Mouse (Mus musculus): ENCODE data around the gene Cnp. TPM values are rescaled to one million over a fixed set of nuclear protein-coding genes. Genes with fewer than 3 reads are reported as not detected.

Gene Cnp
- polyA plus RNA-seq, 2 experiments, result 15.9 to 21.3 TPM

DNA sequence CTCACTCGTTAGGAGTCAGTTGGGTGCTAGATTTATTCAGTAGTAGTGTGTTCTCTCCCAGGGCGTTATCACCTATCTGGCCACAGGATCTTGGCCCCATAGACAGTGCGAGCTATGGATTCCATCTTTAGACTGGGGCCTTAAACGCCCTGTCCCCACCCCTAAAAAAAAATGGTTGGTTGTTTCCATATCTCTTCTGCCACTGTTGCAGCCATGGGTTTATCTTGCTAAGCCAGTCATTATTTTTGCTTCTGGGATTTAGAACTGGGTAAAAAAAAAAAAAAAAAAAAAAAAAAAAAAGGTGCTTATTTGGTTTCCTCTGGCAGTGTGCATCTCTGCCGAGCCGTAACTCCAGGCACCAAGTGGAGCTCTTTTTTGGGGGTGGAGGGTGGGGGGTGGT lies 10.0 kb upstream of the Cnp start:
- no peak overlapping the region for H3K4me3 ChIP-seq (replicated peaks; ENCODE audit: low read length)
- ATAC-seq (ENCODE audit: low FRiP score, low read depth), result no peak
- 84% methylated on average over 6 of the region's 6 CpGs for WGBS

DNA sequence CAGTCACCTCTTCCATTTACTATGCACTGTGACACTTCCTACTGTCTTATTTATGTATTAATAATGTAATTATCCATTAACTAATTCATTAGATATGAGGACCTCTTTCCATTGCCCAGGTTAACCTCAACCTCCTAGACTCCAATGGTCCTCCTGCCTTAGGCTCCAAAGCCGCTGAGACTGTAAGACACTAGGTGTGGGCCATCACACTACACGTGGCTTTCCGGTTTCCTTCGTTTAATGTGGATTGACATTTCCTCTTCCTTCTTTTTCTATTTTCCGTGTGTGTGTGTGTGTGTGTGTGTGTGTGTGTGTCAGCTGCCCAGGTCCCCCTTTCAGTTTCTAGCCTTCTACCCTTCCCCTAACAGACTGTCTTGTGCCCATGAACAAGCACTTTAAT lies 7.5 kb upstream of the Cnp start:
- H3K27me3 ChIP-seq (ENCODE audit: control insufficient read depth, insufficient read depth, low read length), result peaks cover 6% of the 10 kb centered on the region; the same call in 1 of the 2 replicates
- H3K4me2 ChIP-seq (replicated peaks; ENCODE audit: low read depth, low read length, severe bottlenecking), result no peak overlapping the region
- H3K9me3 ChIP-seq (ENCODE audit: control insufficient read depth, low read length), result no peaks in the 10 kb centered on the region
- no peak overlapping the region for H3K4me3 ChIP-seq (replicated peaks; ENCODE audit: low read length)
- TF ChIP-seq POLR2A (IDR thresholded peaks at IDR 0.05; ENCODE audit: borderline replicate concordance, extremely low read depth, insufficient read depth, insufficient read length), result no peak
- H3K9ac ChIP-seq (ENCODE audit: low read depth, low read length, severe bottlenecking), result no peak overlapping the region
- ATAC-seq (ENCODE audit: low FRiP score, low read depth), result no peak
- DNase-seq (ENCODE audit: low spot score), result no peak
- H3K36me3 ChIP-seq (ENCODE audit: control insufficient read depth, insufficient read depth, low read length), result no peaks in the 10 kb centered on the region
- 81% methylated on average over 5 of the region's 5 CpGs for WGBS
- no peak overlapping the region for H3K27ac ChIP-seq (replicated peaks; ENCODE audit: low read depth, low read length)
- H3K4me1 ChIP-seq (ENCODE audit: control insufficient read depth, insufficient read depth, low read length), result 0 out of 2 replicates have a peak, but pooled peaks cover 4% of the 10 kb centered on the region

More for the DNA sequence above, 10.0 kb upstream of the Cnp start:
- Histone ChIP-seq H3K9ac (ENCODE audit: low read depth, low read length, severe bottlenecking) (no peak overlapping the region), H3K27ac (replicated peaks; ENCODE audit: low read depth, low read length) (no peak overlapping the region), H3K4me2 (replicated peaks; ENCODE audit: low read depth, low read length, severe bottlenecking) (no peak overlapping the region), H3K36me3 (ENCODE audit: control insufficient read depth, insufficient read depth, low read length) (no peaks in the 10 kb centered on the region), H3K4me1 (ENCODE audit: control insufficient read depth, insufficient read depth, low read length) (no peaks in the 10 kb centered on the region), H3K27me3 (ENCODE audit: control insufficient read depth, insufficient read depth, low read length) (no peaks in the 10 kb centered on the region), H3K9me3 (ENCODE audit: control insufficient read depth, low read length) (no peaks in the 10 kb centered on the region)
- DNase-seq (ENCODE audit: low spot score), result no peak
- TF ChIP-seq POLR2A (IDR thresholded peaks at IDR 0.05; ENCODE audit: borderline replicate concordance, extremely low read depth, insufficient read depth, insufficient read length), result no peak

DNA sequence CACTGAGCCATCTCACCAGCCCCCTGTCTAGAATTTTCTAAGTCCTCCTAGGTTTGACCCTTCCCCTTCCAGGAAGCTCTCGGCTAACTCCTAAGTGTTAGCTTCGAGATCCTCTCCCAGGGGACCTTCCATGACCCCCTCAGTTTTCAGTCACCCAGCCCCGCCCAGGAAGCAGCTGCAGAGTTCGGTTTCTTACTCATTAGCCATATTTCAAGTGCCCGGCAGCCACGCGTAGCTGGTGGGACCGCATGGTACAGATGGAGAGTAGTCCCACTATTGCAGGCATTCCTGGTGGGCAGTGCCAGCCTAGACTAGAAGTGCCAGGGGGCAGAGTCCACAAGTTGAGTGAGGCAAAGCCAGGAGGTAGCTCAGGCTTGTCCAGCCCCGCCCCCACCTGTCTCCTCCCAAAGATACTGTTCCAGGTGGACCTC lies 6.9 kb upstream of the Cnp start:
- no peak for DNase-seq (ENCODE audit: low spot score)
- ATAC-seq (ENCODE audit: low FRiP score, low read depth), result no peak
- Histone ChIP-seq H3K4me3 (replicated peaks; ENCODE audit: low read length) (no peak overlapping the region), H3K4me1 (ENCODE audit: control insufficient read depth, insufficient read depth, low read length) (0 out of 2 replicates have a peak, but pooled peaks cover 4% of the 10 kb centered on the region), H3K4me2 (replicated peaks; ENCODE audit: low read depth, low read length, severe bottlenecking) (no peak overlapping the region), H3K9ac (ENCODE audit: low read depth, low read length, severe bottlenecking) (no peak overlapping the region), H3K27me3 (ENCODE audit: control insufficient read depth, insufficient read depth, low read length) (peaks cover 6% of the 10 kb centered on the region; the same call in 1 of the 2 replicates), H3K9me3 (ENCODE audit: control insufficient read depth, low read length) (no peaks in the 10 kb centered on the region), H3K36me3 (ENCODE audit: control insufficient read depth, insufficient read depth, low read length) (no peaks in the 10 kb centered on the region), H3K27ac (replicated peaks; ENCODE audit: low read depth, low read length) (no peak overlapping the region)
- WGBS, result 56% methylated on average over 9 of the region's 9 CpGs
- no peak for TF ChIP-seq POLR2A (IDR thresholded peaks at IDR 0.05; ENCODE audit: borderline replicate concordance, extremely low read depth, insufficient read depth, insufficient read length)

DNA sequence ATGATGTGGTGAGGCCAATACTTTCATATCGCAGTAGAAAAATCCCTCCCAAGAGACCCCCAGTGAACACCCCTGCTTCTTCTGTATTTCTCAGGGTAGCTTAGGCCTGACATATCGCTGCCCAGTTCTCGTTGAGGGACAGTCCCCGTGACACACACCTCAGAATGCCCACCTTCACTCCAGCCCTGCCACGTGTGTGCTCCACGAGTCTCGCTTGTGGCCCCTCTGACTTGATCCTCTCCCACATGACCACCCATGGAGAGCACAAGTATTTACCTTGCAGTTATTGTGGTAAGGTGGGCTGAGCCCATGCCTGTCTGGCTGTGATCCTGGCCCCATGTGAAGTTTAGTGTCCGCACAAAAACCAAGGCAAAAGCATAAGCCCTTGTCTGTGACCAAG lies 6.0 kb upstream of the Cnp start:
- no peak overlapping the region for H3K4me3 ChIP-seq (replicated peaks; ENCODE audit: low read length)
- no peak overlapping the region for H3K27ac ChIP-seq (replicated peaks; ENCODE audit: low read depth, low read length)
- H3K36me3 ChIP-seq (ENCODE audit: control insufficient read depth, insufficient read depth, low read length), result no peaks in the 10 kb centered on the region
- DNase-seq (ENCODE audit: low spot score) (no peak), ATAC-seq (ENCODE audit: low FRiP score, low read depth) (no peak)
- H3K9me3 ChIP-seq (ENCODE audit: control insufficient read depth, low read length), result no peaks in the 10 kb centered on the region
- 0 out of 2 replicates have a peak, but pooled peaks cover 4% of the 10 kb centered on the region for H3K4me1 ChIP-seq (ENCODE audit: control insufficient read depth, insufficient read depth, low read length)
- 79% methylated on average over 8 of the region's 8 CpGs for WGBS
- H3K9ac ChIP-seq (ENCODE audit: low read depth, low read length, severe bottlenecking), result no peak overlapping the region
- no peak for TF ChIP-seq POLR2A (IDR thresholded peaks at IDR 0.05; ENCODE audit: borderline replicate concordance, extremely low read depth, insufficient read depth, insufficient read length)
- H3K4me2 ChIP-seq (replicated peaks; ENCODE audit: low read depth, low read length, severe bottlenecking), result no peak overlapping the region
- peaks cover 6% of the 10 kb centered on the region; the same call in 1 of the 2 replicates for H3K27me3 ChIP-seq (ENCODE audit: control insufficient read depth, insufficient read depth, low read length)

DNA sequence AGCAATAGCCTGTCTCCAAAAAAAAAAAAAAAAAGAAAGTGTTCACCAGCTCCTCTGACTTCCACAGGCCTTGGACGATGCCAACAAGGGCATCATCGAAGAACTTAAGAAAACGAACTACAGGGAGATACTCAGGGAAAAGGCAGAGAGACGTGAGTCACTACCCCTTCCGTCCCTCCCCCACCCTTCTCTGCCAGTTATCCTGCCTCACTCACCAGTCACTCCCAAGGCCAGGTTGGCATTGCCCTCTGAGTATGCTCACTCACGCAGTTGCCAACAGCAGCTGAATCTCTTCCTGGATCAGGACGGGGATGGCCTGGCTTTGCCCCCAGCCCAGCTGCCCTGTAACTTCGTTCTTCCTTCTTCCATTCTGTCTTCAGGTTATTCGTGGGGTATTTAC lies 4.9 kb upstream of the Cnp start:
- Histone ChIP-seq H3K27me3 (ENCODE audit: control insufficient read depth, insufficient read depth, low read length) (peaks cover 6% of the 10 kb centered on the region; the same call in 1 of the 2 replicates), H3K4me2 (replicated peaks; ENCODE audit: low read depth, low read length, severe bottlenecking) (no peak overlapping the region), H3K27ac (replicated peaks; ENCODE audit: low read depth, low read length) (no peak overlapping the region), H3K9ac (ENCODE audit: low read depth, low read length, severe bottlenecking) (no peak overlapping the region), H3K9me3 (ENCODE audit: control insufficient read depth, low read length) (no peaks in the 10 kb centered on the region), H3K4me1 (ENCODE audit: control insufficient read depth, insufficient read depth, low read length) (0 out of 2 replicates have a peak, but pooled peaks cover 4% of the 10 kb centered on the region), H3K4me3 (replicated peaks; ENCODE audit: low read length) (no peak overlapping the region), H3K36me3 (ENCODE audit: control insufficient read depth, insufficient read depth, low read length) (no peaks in the 10 kb centered on the region)
- WGBS, result 60% methylated on average over 9 of the region's 9 CpGs
- TF ChIP-seq POLR2A (IDR thresholded peaks at IDR 0.05; ENCODE audit: borderline replicate concordance, extremely low read depth, insufficient read depth, insufficient read length), result no peak
- DNase-seq (ENCODE audit: low spot score) (no peak), ATAC-seq (ENCODE audit: low FRiP score, low read depth) (no peak)
